Mouse (Mus musculus): ENCODE results near the gene Dynlrb2.

Dynlrb2 gene

GRCm38 (mm10) chr8:116542842-116543241 lies 38.1 kb downstream of the Dynlrb2 start:
- DNase-seq = no peak

DNA sequence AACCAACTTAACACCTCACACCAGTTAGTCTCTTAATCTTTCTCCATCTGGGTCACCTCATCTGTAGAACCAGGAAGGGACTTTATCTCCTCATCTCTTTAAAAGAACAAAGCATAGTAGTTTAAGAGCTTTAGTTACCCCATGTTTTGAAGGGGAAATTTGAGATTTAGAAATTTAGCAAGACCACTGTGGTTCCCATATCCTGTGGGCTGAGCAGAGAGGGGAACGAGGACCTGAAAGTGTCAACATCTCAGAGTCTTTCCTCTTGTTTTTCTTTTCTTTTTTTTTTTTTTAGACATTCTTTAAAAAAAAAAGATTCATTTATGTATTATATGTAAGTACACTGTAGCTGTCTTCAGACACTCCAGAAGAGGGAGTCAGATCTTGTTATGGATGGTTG lies 38.6 kb downstream of the Dynlrb2 start:
- no peak for DNase-seq

DNA sequence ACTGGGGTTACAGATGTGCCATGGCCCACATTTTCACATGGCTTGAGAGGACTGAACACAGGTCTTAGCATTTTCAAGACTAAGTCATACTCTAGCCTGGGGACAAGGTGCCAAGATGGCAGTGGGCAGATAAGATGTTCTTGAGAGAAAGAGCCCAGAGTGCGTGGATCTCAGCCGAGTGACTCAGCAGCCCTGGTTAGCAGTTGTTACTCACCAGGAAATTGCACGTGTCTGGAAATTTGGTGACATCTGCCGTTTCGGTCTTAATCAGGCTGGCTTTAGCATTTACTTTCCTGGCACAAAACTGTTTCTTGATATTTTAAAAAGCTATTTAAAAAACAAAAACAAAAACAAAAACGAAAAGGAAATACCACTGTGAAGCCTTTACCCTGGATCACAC lies 47.5 kb downstream of the Dynlrb2 start:
- no peak for DNase-seq

DNA sequence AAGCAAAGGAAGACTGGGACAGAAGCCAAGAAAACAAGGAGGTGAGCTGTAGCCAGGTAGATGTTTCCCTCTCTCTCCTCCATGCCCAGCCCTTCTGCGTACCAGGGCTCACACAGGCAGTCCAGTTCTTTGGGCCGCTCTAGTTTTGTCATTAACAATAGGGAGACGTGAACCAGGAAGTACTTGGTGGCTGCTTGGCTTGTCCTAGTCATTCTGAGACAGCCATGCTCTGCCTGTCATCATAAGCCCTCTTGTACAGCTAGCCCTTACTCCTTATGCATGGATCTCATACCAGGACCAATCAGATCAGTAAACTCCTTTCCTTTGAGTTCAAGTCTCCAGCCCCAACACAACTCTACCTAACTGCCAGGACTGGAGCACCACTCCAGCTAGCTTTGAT lies 48.0 kb downstream of the Dynlrb2 start:
- no peak for DNase-seq
